12 mouse cellular contexts compared by ENCODE assay signal in genomic region chr2:60384763-60385085, GRCm38 (mm10). TPM values are rescaled to one million over a fixed set of nuclear protein-coding genes. Genes with fewer than 3 reads are reported as not detected.
A peak's percentile ranks its signal among the peaks of the same experiment; 100 is the strongest.
DNase-seq lines count a peak whose midpoint lies in the region; ATAC-seq and TF ChIP-seq lines count a peak whose summit lies in the region.
"Had no signal": no experiment of that assay in that cellular context is flagged by ENCODE, and none has a peak within 500 bp of the region (broad histone marks: within the 10 kb centered on the region; RNA-seq: fewer than 3 reads in every experiment).

No protein-coding gene starts in this region.

- ATAC-seq in heart, embryonic 12.5 days (ENCODE audit: insufficient number of reproducible peaks, low FRiP score), result no peak
- ATAC-seq in activated CD4-positive, CD25-positive, alpha-beta regulatory T cell, adult 4 months, result no peak
- ATAC-seq: midbrain, embryonic 16.5 days had no signal

- H3K4me1 ChIP-seq in heart, embryonic 12.5 days (replicated peaks), result peaks cover 8% of the 10 kb centered on the region; the same call in 1 of the 2 replicates
- peaks cover 2 to 4% of the 10 kb centered on the region in 2 experiments for H3K4me1 ChIP-seq in ES-E14 (ENCODE audit: control insufficient read depth in 2 of 2, insufficient read depth in 2 of 2, low read length in 2 of 2, poor library complexity in 1 of 2)

- no peaks in the 10 kb centered on the region for H3K9me3 ChIP-seq in heart, embryonic 12.5 days (replicated peaks)
- no peaks in the 10 kb centered on the region for H3K9me3 ChIP-seq in ES-E14 (ENCODE audit: control insufficient read depth, insufficient read depth, low read depth, low read length)
- H3K9me3 ChIP-seq: G1E; liver, embryonic 13.5 days had no signal

- peaks cover 6% of the 10 kb centered on the region for H3K27me3 ChIP-seq in heart, embryonic 12.5 days (replicated peaks)

- no peak overlapping the region for H3K27ac ChIP-seq in heart, embryonic 12.5 days (ENCODE audit: poor library complexity, severe bottlenecking)
- peak overlapping the region; percentile 44 for H3K27ac ChIP-seq in ES-E14 (ENCODE audit: insufficient read depth, low read depth, low read length, poor library complexity, severe bottlenecking)
- H3K27ac ChIP-seq: liver, embryonic 13.5 days had no signal

- H3K4me3 ChIP-seq in heart, embryonic 12.5 days, result no peak overlapping the region
- 0 out of 4 replicates have a peak overlapping the region, but pooled peaks of 1 of the 2 experiments have one; percentile 10 for H3K4me3 ChIP-seq in ES-E14 (ENCODE audit: insufficient read depth in 1 of 2, low read depth in 1 of 2, low read length in 2 of 2, poor library complexity in 1 of 2, severe bottlenecking in 1 of 2)
- H3K4me3 ChIP-seq: liver, embryonic 13.5 days had no signal

- intact Hi-C loops in heart, postnatal 25 days (cut with DNase I), result no loop called here

- no peaks in the 10 kb centered on the region for H3K36me3 ChIP-seq in heart, embryonic 12.5 days
- H3K36me3 ChIP-seq in ES-E14 (ENCODE audit: control insufficient read depth, insufficient read depth, low read length, poor library complexity, severe bottlenecking), result peaks cover 2% of the 10 kb centered on the region; the same call in 1 of the 2 replicates
- H3K36me3 ChIP-seq: G1E; liver, embryonic 13.5 days had no signal

- H3K9ac ChIP-seq in heart, embryonic 12.5 days, result no peak overlapping the region
- H3K9ac ChIP-seq in ES-E14 (ENCODE audit: insufficient read depth, low read depth, low read length, poor library complexity, severe bottlenecking), result no peak overlapping the region
- H3K9ac ChIP-seq: liver, embryonic 13.5 days had no signal

- in situ Hi-C loops in ES-E14 (cut with MboI; ENCODE audit: low sequenced_read_pairs in 2 of 2, unreplicated experiment in 2 of 2), result no loop called here

- DNase-seq in heart, adult 18-20 months, result peak; percentile 64 to 68
- peak; percentile 64 for DNase-seq in ES-E14 (ENCODE audit: low read depth, low spot score)
- DNase-seq in heart, postnatal 25 days (ENCODE audit: low spot score), result peak; percentile 14
- peak; percentile 66 for DNase-seq in lung, postnatal 14 days
- DNase-seq in gastrocnemius, adult 18-20 months (ENCODE audit: low spot score), result no peak
- no peak for DNase-seq in spleen, postnatal 10 days (ENCODE audit: low spot score in 2 of 2)
- DNase-seq: liver, embryonic 13.5 days; retina, postnatal 1 day had no signal

- no peak overlapping the region for H3K4me2 ChIP-seq in heart, embryonic 12.5 days
- H3K4me2 ChIP-seq: liver, embryonic 13.5 days had no signal

TF ChIP-seq in ES-E14, 5 proteins besides CTCF, POLR2A, EP300 and RAD21:
- TF ChIP-seq MAFK (IDR thresholded peaks at IDR 0.05; ENCODE audit: insufficient read depth, low read depth, low read length) (no peak), HCFC1 (IDR thresholded peaks at IDR 0.05; ENCODE audit: borderline replicate concordance, insufficient read depth, low read length) (no peak), ZC3H11A (IDR thresholded peaks at IDR 0.05; ENCODE audit: borderline replicate concordance, low read depth, low read length) (no peak), CHD2 (IDR thresholded peaks at IDR 0.05; ENCODE audit: low read depth, low read length) (no peak), ZNF384 (IDR thresholded peaks at IDR 0.05; ENCODE audit: low read depth, low read length) (no peak)

RNA-seq across cellular contexts. Expression of gene Ly75, which starts 1.6 kb away (rescaled TPM):
- 1 to 10 TPM; 1.1 to 1.6 TPM for total RNA-seq in heart, adult 18-20 months (2021)
- 2.6 and 2.9 TPM in 2 replicates for polyA plus RNA-seq in heart, embryonic 12.5 days (2016; fragmentation: Nextera tagmentation; extraction: Ambion mirVana)
- total RNA-seq in ES-E14 (2012; rRNA removed), result 20.1 and 50.1 TPM in 2 replicates
- total RNA-seq in heart, postnatal 25 days (2021), result under 1 TPM; 0.61 to 0.75 TPM
- under 1 TPM; 0.09 to 0.14 TPM for total RNA-seq in gastrocnemius, adult 18-20 months (2021)
- polyA plus RNA-seq in activated CD4-positive, CD25-positive, alpha-beta regulatory T cell, adult 4 months (2017; shearing (Covaris generic)), result 10 to 100 TPM; 13.9 to 15.7 TPM

Comparison
In these comparisons a context has a peak if more than half of its experiments do, and no peak if none do; other contexts are left out.
1. DNase-seq: peak in heart, adult 18-20 months (2 of 2), ES-E14 (single experiment), heart, postnatal 25 days (single experiment) and lung, postnatal 14 days (single experiment); none in gastrocnemius, adult 18-20 months (single experiment) and spleen, postnatal 10 days (0 of 2).